Mouse (Mus musculus): ENCODE data around the gene Pagr1a. TPM values are rescaled to one million over a fixed set of nuclear protein-coding genes. Genes with fewer than 3 reads are reported as not detected.

Pagr1a gene
- polyA plus RNA-seq, 2 experiments: 31.9 to 47.6 TPM

GRCm38 (mm10) chr7:127012845-127013244 lies 4.3 kb downstream of the Pagr1a start:
- Histone ChIP-seq H3K4me3 (replicated peaks; ENCODE audit: low read length) (no peak overlapping the region), H3K9me3 (ENCODE audit: control insufficient read depth, low read length) (no peaks in the 10 kb centered on the region), H3K27me3 (ENCODE audit: control insufficient read depth, insufficient read depth, low read length) (no peaks in the 10 kb centered on the region), H3K36me3 (ENCODE audit: control insufficient read depth, insufficient read depth, low read length) (peaks cover 35% of the 10 kb centered on the region), H3K4me2 (replicated peaks; ENCODE audit: low read depth, low read length, severe bottlenecking) (no peak overlapping the region), H3K9ac (ENCODE audit: low read depth, low read length, severe bottlenecking) (no peak overlapping the region), H3K27ac (replicated peaks; ENCODE audit: low read depth, low read length) (no peak overlapping the region), H3K4me1 (ENCODE audit: control insufficient read depth, insufficient read depth, low read length) (peaks cover 14% of the 10 kb centered on the region)
- no peak for ATAC-seq (ENCODE audit: low FRiP score, low read depth)
- no peak for DNase-seq (ENCODE audit: low spot score)
- WGBS: 98% methylated on average over 10 of the region's 10 CpGs
- no peak for TF ChIP-seq POLR2A (IDR thresholded peaks at IDR 0.05; ENCODE audit: borderline replicate concordance, extremely low read depth, insufficient read depth, insufficient read length)

DNA sequence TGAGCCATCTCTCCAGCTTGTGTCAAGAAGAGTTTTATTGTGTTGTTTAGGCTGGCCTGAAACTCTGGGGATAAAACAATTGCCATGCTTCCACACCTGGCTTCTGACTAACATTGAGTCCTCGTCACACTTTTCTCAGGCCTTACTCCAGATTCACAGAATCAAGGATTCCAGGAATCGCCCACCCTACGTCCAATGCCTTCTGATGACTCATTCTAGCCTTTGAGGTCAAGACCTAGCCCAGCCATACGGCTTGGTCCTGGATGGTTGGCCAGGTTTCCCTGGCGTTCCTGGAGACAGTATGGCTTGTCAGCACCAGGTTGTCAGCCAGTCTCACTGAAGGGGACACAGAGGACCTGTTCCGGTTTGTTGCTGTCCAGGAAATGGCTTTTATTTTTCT lies 4.8 kb downstream of the Pagr1a start:
- Histone ChIP-seq H3K9me3 (ENCODE audit: control insufficient read depth, low read length) (no peaks in the 10 kb centered on the region), H3K4me2 (replicated peaks; ENCODE audit: low read depth, low read length, severe bottlenecking) (no peak overlapping the region), H3K4me1 (ENCODE audit: control insufficient read depth, insufficient read depth, low read length) (peaks cover 10% of the 10 kb centered on the region), H3K4me3 (replicated peaks; ENCODE audit: low read length) (no peak overlapping the region), H3K27ac (replicated peaks; ENCODE audit: low read depth, low read length) (no peak overlapping the region), H3K27me3 (ENCODE audit: control insufficient read depth, insufficient read depth, low read length) (no peaks in the 10 kb centered on the region), H3K36me3 (ENCODE audit: control insufficient read depth, insufficient read depth, low read length) (peaks cover 35% of the 10 kb centered on the region), H3K9ac (ENCODE audit: low read depth, low read length, severe bottlenecking) (no peak overlapping the region)
- no peak for TF ChIP-seq POLR2A (IDR thresholded peaks at IDR 0.05; ENCODE audit: borderline replicate concordance, extremely low read depth, insufficient read depth, insufficient read length)
- ATAC-seq (ENCODE audit: low FRiP score, low read depth) (no peak), DNase-seq (ENCODE audit: low spot score) (no peak)
- WGBS: 88% methylated on average over 6 of the region's 6 CpGs

DNA sequence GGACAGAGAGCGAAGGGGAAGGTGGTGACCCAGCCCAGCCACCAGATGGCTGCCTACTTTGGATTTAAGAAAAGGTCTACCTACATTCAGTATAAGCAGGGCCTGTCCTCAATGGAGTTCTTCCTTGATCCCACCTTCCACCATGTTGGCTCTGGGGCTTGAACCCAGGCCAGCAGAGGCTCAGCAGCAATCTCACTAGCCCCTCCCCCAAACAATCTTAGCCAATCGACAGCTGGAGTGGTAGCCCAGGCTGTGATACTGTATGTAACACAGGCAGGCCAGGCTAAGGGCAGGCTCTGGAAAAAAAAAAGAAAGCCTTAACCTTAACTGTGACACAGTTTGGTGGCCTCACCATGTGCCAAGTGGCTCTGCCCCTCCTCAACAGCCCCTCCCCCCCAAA lies 5.4 kb downstream of the Pagr1a start:
- TF ChIP-seq POLR2A (IDR thresholded peaks at IDR 0.05; ENCODE audit: borderline replicate concordance, extremely low read depth, insufficient read depth, insufficient read length): no peak
- Histone ChIP-seq H3K27me3 (ENCODE audit: control insufficient read depth, insufficient read depth, low read length) (no peaks in the 10 kb centered on the region), H3K4me3 (replicated peaks; ENCODE audit: low read length) (no peak overlapping the region), H3K9me3 (ENCODE audit: control insufficient read depth, low read length) (no peaks in the 10 kb centered on the region), H3K27ac (replicated peaks; ENCODE audit: low read depth, low read length) (no peak overlapping the region), H3K9ac (ENCODE audit: low read depth, low read length, severe bottlenecking) (no peak overlapping the region), H3K4me2 (replicated peaks; ENCODE audit: low read depth, low read length, severe bottlenecking) (no peak overlapping the region), H3K4me1 (ENCODE audit: control insufficient read depth, insufficient read depth, low read length) (peaks cover 10% of the 10 kb centered on the region), H3K36me3 (ENCODE audit: control insufficient read depth, insufficient read depth, low read length) (peaks cover 35% of the 10 kb centered on the region)
- 68% methylated on average over 2 of the region's 2 CpGs for WGBS
- no peak for ATAC-seq (ENCODE audit: low FRiP score, low read depth)
- DNase-seq (ENCODE audit: low spot score): no peak

GRCm38 (mm10) chr7:127011051-127011450 lies 6.1 kb downstream of the Pagr1a start:
- DNase-seq (ENCODE audit: low spot score) (no peak), ATAC-seq (ENCODE audit: low FRiP score, low read depth) (no peak)
- Histone ChIP-seq H3K4me2 (replicated peaks; ENCODE audit: low read depth, low read length, severe bottlenecking) (no peak overlapping the region), H3K27me3 (ENCODE audit: control insufficient read depth, insufficient read depth, low read length) (no peaks in the 10 kb centered on the region), H3K36me3 (ENCODE audit: control insufficient read depth, insufficient read depth, low read length) (peaks cover 34% of the 10 kb centered on the region), H3K9ac (ENCODE audit: low read depth, low read length, severe bottlenecking) (no peak overlapping the region), H3K9me3 (ENCODE audit: control insufficient read depth, low read length) (no peaks in the 10 kb centered on the region), H3K4me1 (ENCODE audit: control insufficient read depth, insufficient read depth, low read length) (peaks cover 9% of the 10 kb centered on the region), H3K4me3 (replicated peaks; ENCODE audit: low read length) (no peak overlapping the region), H3K27ac (replicated peaks; ENCODE audit: low read depth, low read length) (no peak overlapping the region)
- no peak for TF ChIP-seq POLR2A (IDR thresholded peaks at IDR 0.05; ENCODE audit: borderline replicate concordance, extremely low read depth, insufficient read depth, insufficient read length)
- WGBS: 86% methylated on average over 2 of the region's 2 CpGs

- WGBS: 85% methylated on average over 17 of the region's 17 CpGs
- no peaks in the 10 kb centered on the region for H3K27me3 ChIP-seq (ENCODE audit: control insufficient read depth, insufficient read depth, low read length)
- no peak overlapping the region for H3K4me2 ChIP-seq (replicated peaks; ENCODE audit: low read depth, low read length, severe bottlenecking)
- H3K9ac ChIP-seq (ENCODE audit: low read depth, low read length, severe bottlenecking): no peak overlapping the region
- ATAC-seq (ENCODE audit: low FRiP score, low read depth) (no peak), DNase-seq (ENCODE audit: low spot score) (no peak)
- TF ChIP-seq POLR2A (IDR thresholded peaks at IDR 0.05; ENCODE audit: borderline replicate concordance, extremely low read depth, insufficient read depth, insufficient read length): no peak
- H3K4me1 ChIP-seq (ENCODE audit: control insufficient read depth, insufficient read depth, low read length): no peaks in the 10 kb centered on the region; the same call in 1 of the 2 replicates
- H3K36me3 ChIP-seq (ENCODE audit: control insufficient read depth, insufficient read depth, low read length): peaks cover 20% of the 10 kb centered on the region
- H3K9me3 ChIP-seq (ENCODE audit: control insufficient read depth, low read length): no peaks in the 10 kb centered on the region
- H3K27ac ChIP-seq (replicated peaks; ENCODE audit: low read depth, low read length): no peak overlapping the region
- H3K4me3 ChIP-seq (replicated peaks; ENCODE audit: low read length): no peak overlapping the region
These were observed 7.7 kb downstream of the Pagr1a start for GRCm38 (mm10) chr7:127009307-127010085.

Measured in limb, embryonic 14.5 days (tissue).